Mouse (Mus musculus): Measurements from ENCODE around the gene Ube2f. TPM values are rescaled to one million over a fixed set of nuclear protein-coding genes. Genes with fewer than 3 reads are reported as not detected.

Gene Ube2f
- polyA plus RNA-seq, 1 experiment from 2014 or later: 66.9 TPM

- H3K9ac ChIP-seq: no peak overlapping the region
- peaks cover 23% of the 10 kb centered on the region for H3K4me1 ChIP-seq (replicated peaks)
- WGBS (ENCODE audit: insufficient replicate concordance): 16% methylated on average over 5 of the region's 5 CpGs
- H3K27ac ChIP-seq (replicated peaks): no peak overlapping the region
- H3K9me3 ChIP-seq (replicated peaks): no peaks in the 10 kb centered on the region
- H3K36me3 ChIP-seq (replicated peaks): no peaks in the 10 kb centered on the region
- H3K4me2 ChIP-seq: no peak overlapping the region
- H3K27me3 ChIP-seq: no peaks in the 10 kb centered on the region
- 0 out of 2 replicates have a peak, but pooled peaks have one; percentile 18 for ATAC-seq (ENCODE audit: insufficient read depth)
- no peak overlapping the region for H3K4me3 ChIP-seq (replicated peaks)
Observed at GRCm38 (mm10) chr1:91239112-91239511, 11.0 kb upstream of the Ube2f start.

- 33% methylated on average over 1 of the region's 1 CpGs for WGBS (ENCODE audit: insufficient replicate concordance)
- Histone ChIP-seq H3K4me1 (replicated peaks) (peaks cover 23% of the 10 kb centered on the region), H3K4me3 (replicated peaks) (no peak overlapping the region), H3K36me3 (replicated peaks) (no peaks in the 10 kb centered on the region), H3K9ac (no peak overlapping the region), H3K27me3 (no peaks in the 10 kb centered on the region), H3K4me2 (no peak overlapping the region), H3K27ac (replicated peaks) (no peak overlapping the region), H3K9me3 (replicated peaks) (no peaks in the 10 kb centered on the region)
- no peak for ATAC-seq (ENCODE audit: insufficient read depth)
Observed at GRCm38 (mm10) chr1:91239800-91240199, 10.3 kb upstream of the Ube2f start.

- peak; percentile 51; the same call in 1 of the 2 replicates for ATAC-seq (ENCODE audit: insufficient read depth)
- Histone ChIP-seq H3K4me3 (replicated peaks) (no peak overlapping the region), H3K9ac (no peak overlapping the region), H3K27me3 (no peaks in the 10 kb centered on the region), H3K27ac (replicated peaks) (no peak overlapping the region), H3K9me3 (replicated peaks) (no peaks in the 10 kb centered on the region), H3K4me2 (no peak overlapping the region), H3K36me3 (replicated peaks) (no peaks in the 10 kb centered on the region), H3K4me1 (replicated peaks) (peaks cover 26% of the 10 kb centered on the region)
- WGBS (ENCODE audit: insufficient replicate concordance): 74% methylated on average over 1 of the region's 1 CpGs
Observed at GRCm38 (mm10) chr1:91240685-91241084, 9.4 kb upstream of the Ube2f start.

- WGBS (ENCODE audit: insufficient replicate concordance): 32% methylated on average over 4 of the region's 4 CpGs
- no peak overlapping the region for H3K4me3 ChIP-seq (replicated peaks)
- H3K4me2 ChIP-seq: no peak overlapping the region
- H3K4me1 ChIP-seq (replicated peaks): peaks cover 26% of the 10 kb centered on the region
- ATAC-seq (ENCODE audit: insufficient read depth): no peak
- no peaks in the 10 kb centered on the region for H3K9me3 ChIP-seq (replicated peaks)
- H3K36me3 ChIP-seq (replicated peaks): no peaks in the 10 kb centered on the region
- H3K9ac ChIP-seq: no peak overlapping the region
- H3K27ac ChIP-seq (replicated peaks): no peak overlapping the region
- no peaks in the 10 kb centered on the region for H3K27me3 ChIP-seq
Observed at GRCm38 (mm10) chr1:91241249-91241648, 8.9 kb upstream of the Ube2f start.

- no peaks in the 10 kb centered on the region for H3K9me3 ChIP-seq (replicated peaks)
- no peaks in the 10 kb centered on the region for H3K27me3 ChIP-seq
- H3K4me1 ChIP-seq (replicated peaks): peaks cover 57% of the 10 kb centered on the region
- peak; percentile 59 for ATAC-seq (ENCODE audit: insufficient read depth)
- no peaks in the 10 kb centered on the region for H3K36me3 ChIP-seq (replicated peaks)
- 0 out of 2 replicates have a peak overlapping the region, but pooled peaks have one; percentile 70 for H3K9ac ChIP-seq
- 0 out of 2 replicates have a peak overlapping the region, but pooled peaks have one; percentile 10 for H3K4me3 ChIP-seq (replicated peaks)
- H3K27ac ChIP-seq (replicated peaks): peak overlapping the region; percentile 95
- peak overlapping the region; percentile 89 for H3K4me2 ChIP-seq
- WGBS (ENCODE audit: insufficient replicate concordance): 46% methylated on average over 5 of the region's 5 CpGs
Observed at GRCm38 (mm10) chr1:91248242-91248641, 1.9 kb upstream of the Ube2f start.

GRCm38 (mm10) chr1:91248970-91249369, 1.1 kb upstream of the Ube2f start:
- peaks cover under 1% of the 10 kb centered on the region; the same call in 1 of the 2 replicates for H3K36me3 ChIP-seq (replicated peaks)
- H3K9ac ChIP-seq: peak overlapping the region; percentile 70
- H3K27me3 ChIP-seq: no peaks in the 10 kb centered on the region
- H3K27ac ChIP-seq (replicated peaks): peak overlapping the region; percentile 95
- 37% methylated on average over 4 of the region's 4 CpGs for WGBS (ENCODE audit: insufficient replicate concordance)
- H3K4me3 ChIP-seq (replicated peaks): peak overlapping the region; percentile 98
- peak overlapping the region; percentile 89 for H3K4me2 ChIP-seq
- ATAC-seq (ENCODE audit: insufficient read depth): no peak
- no peaks in the 10 kb centered on the region for H3K9me3 ChIP-seq (replicated peaks)
- peaks cover 64% of the 10 kb centered on the region for H3K4me1 ChIP-seq (replicated peaks)

GRCm38 (mm10) chr1:91250415-91251147, 477 bp downstream of the Ube2f start:
- ATAC-seq (ENCODE audit: insufficient read depth): peak; percentile 36
- H3K4me2 ChIP-seq: peak overlapping the region; percentile 89
- H3K9ac ChIP-seq: peak overlapping the region; percentile 98
- no peaks in the 10 kb centered on the region for H3K9me3 ChIP-seq (replicated peaks)
- H3K36me3 ChIP-seq (replicated peaks): peaks cover 12% of the 10 kb centered on the region
- WGBS (ENCODE audit: insufficient replicate concordance): under 1% methylated on average over 64 of the region's 70 CpGs
- H3K4me3 ChIP-seq (replicated peaks): peak overlapping the region; percentile 98
- H3K27ac ChIP-seq (replicated peaks): peak overlapping the region; percentile 95
- peaks cover 64% of the 10 kb centered on the region for H3K4me1 ChIP-seq (replicated peaks)
- no peaks in the 10 kb centered on the region for H3K27me3 ChIP-seq

- H3K27ac ChIP-seq (replicated peaks): peak overlapping the region; percentile 95
- no peaks in the 10 kb centered on the region for H3K9me3 ChIP-seq (replicated peaks)
- H3K9ac ChIP-seq: peak overlapping the region; percentile 98
- peaks cover 16% of the 10 kb centered on the region for H3K36me3 ChIP-seq (replicated peaks)
- no peaks in the 10 kb centered on the region for H3K27me3 ChIP-seq
- peaks cover 64% of the 10 kb centered on the region for H3K4me1 ChIP-seq (replicated peaks)
- ATAC-seq (ENCODE audit: insufficient read depth): no peak
- WGBS (ENCODE audit: insufficient replicate concordance): 19% methylated on average over 5 of the region's 5 CpGs
- peak overlapping the region; percentile 89 for H3K4me2 ChIP-seq
- peak overlapping the region; percentile 98 for H3K4me3 ChIP-seq (replicated peaks)
Observed at GRCm38 (mm10) chr1:91251148-91251650, 1.1 kb downstream of the Ube2f start.

- H3K27me3 ChIP-seq: no peaks in the 10 kb centered on the region
- ATAC-seq (ENCODE audit: insufficient read depth): peak; percentile 22; the same call in 1 of the 2 replicates
- no peaks in the 10 kb centered on the region for H3K9me3 ChIP-seq (replicated peaks)
- H3K4me1 ChIP-seq (replicated peaks): peaks cover 65% of the 10 kb centered on the region
- peaks cover 21% of the 10 kb centered on the region for H3K36me3 ChIP-seq (replicated peaks)
- peak overlapping the region; percentile 95 for H3K27ac ChIP-seq (replicated peaks)
- WGBS (ENCODE audit: insufficient replicate concordance): 22% methylated on average over 8 of the region's 8 CpGs
- peak overlapping the region; percentile 98 for H3K4me3 ChIP-seq (replicated peaks)
- H3K4me2 ChIP-seq: peak overlapping the region; percentile 89
- peak overlapping the region; percentile 98; the same call in 1 of the 2 replicates for H3K9ac ChIP-seq
Observed at GRCm38 (mm10) chr1:91251927-91252326, 1.8 kb downstream of the Ube2f start.

GRCm38 (mm10) chr1:91257918-91258317, 7.8 kb downstream of the Ube2f start:
- ATAC-seq (ENCODE audit: insufficient read depth): no peak
- H3K9ac ChIP-seq: no peak overlapping the region
- no peaks in the 10 kb centered on the region for H3K27me3 ChIP-seq
- H3K36me3 ChIP-seq (replicated peaks): peaks cover 21% of the 10 kb centered on the region
- no peaks in the 10 kb centered on the region for H3K9me3 ChIP-seq (replicated peaks)
- H3K4me3 ChIP-seq (replicated peaks): no peak overlapping the region
- H3K4me1 ChIP-seq (replicated peaks): peaks cover 31% of the 10 kb centered on the region
- 0 out of 2 replicates have a peak overlapping the region, but pooled peaks have one; percentile 6 for H3K27ac ChIP-seq (replicated peaks)
- no peak overlapping the region for H3K4me2 ChIP-seq

GRCm38 (mm10) chr1:91259794-91260193, 9.7 kb downstream of the Ube2f start:
- Histone ChIP-seq H3K27me3 (no peaks in the 10 kb centered on the region), H3K4me3 (replicated peaks) (no peak overlapping the region), H3K27ac (replicated peaks) (no peak overlapping the region), H3K9me3 (replicated peaks) (no peaks in the 10 kb centered on the region), H3K9ac (no peak overlapping the region), H3K36me3 (replicated peaks) (peaks cover 24% of the 10 kb centered on the region), H3K4me1 (replicated peaks) (peaks cover 20% of the 10 kb centered on the region), H3K4me2 (no peak overlapping the region)
- ATAC-seq (ENCODE audit: insufficient read depth): no peak
- 72% methylated on average over 5 of the region's 5 CpGs for whole genome bisulfite sequencing (ENCODE audit: insufficient replicate concordance)
